In the genomic region with DNA sequence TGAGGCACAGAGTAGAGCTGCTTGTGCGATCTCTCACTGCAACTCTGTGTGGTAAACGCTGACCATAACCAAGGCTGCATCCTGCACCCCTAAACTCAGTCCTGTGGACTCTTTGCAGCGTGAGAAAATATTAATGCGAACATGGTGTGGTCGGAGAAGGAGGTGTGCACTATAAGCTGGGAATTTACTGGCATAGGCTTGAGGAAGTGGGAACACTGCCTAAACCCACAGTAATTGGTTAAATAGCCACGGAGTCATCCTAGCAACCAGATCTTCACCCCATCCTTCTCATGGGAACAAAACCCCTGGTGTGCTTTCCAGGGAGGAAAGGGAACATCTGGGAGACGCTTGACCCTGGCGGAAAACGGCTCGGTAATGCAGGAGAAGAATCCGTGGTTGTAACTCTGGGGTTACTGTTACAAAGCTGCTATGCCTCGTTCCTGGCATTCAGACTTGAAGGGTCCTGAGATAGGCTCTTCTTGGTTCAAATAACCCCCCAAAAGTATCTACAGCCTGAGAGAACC, we compare ENCODE assay signal across 16 mouse cellular contexts. TPM values are rescaled to one million over a fixed set of nuclear protein-coding genes. Genes with fewer than 3 reads are reported as not detected.
DNase-seq lines count a peak whose midpoint lies in the region; ATAC-seq lines count a peak whose summit lies in the region.
"Had no signal": no experiment of that assay in that cellular context is flagged by ENCODE, and none has a peak within 500 bp of the region (broad histone marks: within the 10 kb centered on the region; RNA-seq: fewer than 3 reads in every experiment).

No protein-coding gene starts in this region.

- no peaks in the 10 kb centered on the region for H3K9me3 ChIP-seq in heart, embryonic 15.5 days (replicated peaks)
- no peaks in the 10 kb centered on the region for H3K9me3 ChIP-seq in lung, embryonic 15.5 days
- H3K9me3 ChIP-seq in stomach, embryonic 15.5 days, result no peaks in the 10 kb centered on the region
- H3K9me3 ChIP-seq: embryonic facial prominence, embryonic 12.5 days; forebrain, embryonic 13.5 days; G1E; hindbrain, embryonic 12.5 days; midbrain, embryonic 12.5 days; neural tube, embryonic 12.5 days had no signal

- no peak overlapping the region for H3K9ac ChIP-seq in heart, embryonic 15.5 days
- no peak overlapping the region for H3K9ac ChIP-seq in lung, embryonic 15.5 days
- H3K9ac ChIP-seq in stomach, embryonic 15.5 days, result no peak overlapping the region
- H3K9ac ChIP-seq: embryonic facial prominence, embryonic 12.5 days; forebrain, embryonic 13.5 days; hindbrain, embryonic 12.5 days; midbrain, embryonic 12.5 days; neural tube, embryonic 12.5 days had no signal

- H3K4me2 ChIP-seq in heart, embryonic 15.5 days, result no peak overlapping the region
- no peak overlapping the region for H3K4me2 ChIP-seq in lung, embryonic 15.5 days
- no peak overlapping the region for H3K4me2 ChIP-seq in stomach, embryonic 15.5 days
- H3K4me2 ChIP-seq: embryonic facial prominence, embryonic 12.5 days; forebrain, embryonic 13.5 days; heart, embryonic 11.5 days; hindbrain, embryonic 12.5 days; midbrain, embryonic 12.5 days; neural tube, embryonic 12.5 days had no signal

- H3K27ac ChIP-seq in heart, embryonic 15.5 days, result peak overlapping the region; percentile 47
- peak overlapping the region; percentile 73 for H3K27ac ChIP-seq in lung, embryonic 15.5 days
- peak overlapping the region; percentile 85 for H3K27ac ChIP-seq in stomach, embryonic 15.5 days
- H3K27ac ChIP-seq: embryonic facial prominence, embryonic 12.5 days; forebrain, embryonic 13.5 days; hindbrain, embryonic 12.5 days; midbrain, embryonic 12.5 days; neural tube, embryonic 12.5 days had no signal

- no peak for DNase-seq in heart, postnatal 10 days
- no peak for DNase-seq in lung, postnatal 4 days
- DNase-seq in fibroblast of lung, adult 2 months (ENCODE audit: low read depth), result peak; percentile 82
- DNase-seq in liver, result no peak
- DNase-seq in urinary bladder, postnatal 10 days (ENCODE audit: low spot score), result no peak
- DNase-seq: cerebellum, postnatal 36 days had no signal

- no peaks in the 10 kb centered on the region for H3K27me3 ChIP-seq in heart, embryonic 15.5 days
- no peaks in the 10 kb centered on the region for H3K27me3 ChIP-seq in lung, embryonic 15.5 days
- H3K27me3 ChIP-seq in stomach, embryonic 15.5 days (replicated peaks), result no peaks in the 10 kb centered on the region
- H3K27me3 ChIP-seq: embryonic facial prominence, embryonic 12.5 days; forebrain, embryonic 13.5 days; hindbrain, embryonic 12.5 days; midbrain, embryonic 12.5 days; neural tube, embryonic 12.5 days had no signal

- no peaks in the 10 kb centered on the region for H3K36me3 ChIP-seq in heart, embryonic 15.5 days
- H3K36me3 ChIP-seq in lung, embryonic 15.5 days, result no peaks in the 10 kb centered on the region
- no peaks in the 10 kb centered on the region for H3K36me3 ChIP-seq in stomach, embryonic 15.5 days
- H3K36me3 ChIP-seq: embryonic facial prominence, embryonic 12.5 days; G1E; hindbrain, embryonic 12.5 days; midbrain, embryonic 12.5 days; neural tube, embryonic 12.5 days had no signal

- peaks cover 28% of the 10 kb centered on the region for H3K4me1 ChIP-seq in heart, embryonic 15.5 days (replicated peaks)
- H3K4me1 ChIP-seq in lung, embryonic 15.5 days, result peaks cover 38% of the 10 kb centered on the region
- H3K4me1 ChIP-seq in stomach, embryonic 15.5 days, result peaks cover 28% of the 10 kb centered on the region
- H3K4me1 ChIP-seq: forebrain, embryonic 13.5 days; midbrain, embryonic 12.5 days; neural tube, embryonic 12.5 days had no signal

- intact Hi-C loops in heart, postnatal 10 days (cut with DNase I), result no loop called here

- 67% methylated on average over 12 of the region's 12 CpGs for WGBS in heart, embryonic 15.5 days
- WGBS in lung, embryonic 15.5 days, result 53% methylated on average over 12 of the region's 12 CpGs
- 41% methylated on average over 12 of the region's 12 CpGs for whole genome bisulfite sequencing in stomach, embryonic 15.5 days

- no peak overlapping the region for H3K4me3 ChIP-seq in heart, embryonic 15.5 days
- no peak overlapping the region for H3K4me3 ChIP-seq in lung, embryonic 15.5 days
- no peak overlapping the region for H3K4me3 ChIP-seq in stomach, embryonic 15.5 days (replicated peaks)
- H3K4me3 ChIP-seq: embryonic facial prominence, embryonic 12.5 days; forebrain, embryonic 13.5 days; hindbrain, embryonic 12.5 days; midbrain, embryonic 12.5 days; neural tube, embryonic 12.5 days had no signal

- ATAC-seq in heart, embryonic 15.5 days (replicated peaks; ENCODE audit: insufficient number of reproducible peaks, insufficient read depth, low FRiP score, low read depth), result 0 out of 2 replicates have a peak, but pooled peaks have one; percentile 14
- ATAC-seq in lung, embryonic 15.5 days (ENCODE audit: borderline replicate concordance, extremely low read depth, low FRiP score, low TSS enrichment), result peak; percentile 5; the same call in 1 of the 2 replicates
- 0 out of 2 replicates have a peak, but pooled peaks have one; percentile 8 for ATAC-seq in stomach, embryonic 15.5 days (ENCODE audit: insufficient read depth, low FRiP score, low read depth)
- ATAC-seq: forebrain, embryonic 13.5 days had no signal

RNA-seq across cellular contexts. Expression of a gene that starts 18.6 kb away (rescaled TPM):
- polyA plus RNA-seq in heart, embryonic 15.5 days (2015; fragmentation: Nextera tagmentation; extraction: Ambion mirVana), result 22.4 and 26.8 TPM in 2 replicates
- 10 to 100 TPM; 51.8 to 60.1 TPM for total RNA-seq in heart, postnatal 10 days (2021)
- polyA plus RNA-seq in lung, embryonic 15.5 days (2015; fragmentation: Nextera tagmentation; extraction: Ambion mirVana), result 21.4 and 22.4 TPM in 2 replicates
- polyA plus RNA-seq in stomach, embryonic 15.5 days (2015; fragmentation: Nextera tagmentation; extraction: Ambion mirVana), result 25.7 and 26.9 TPM in 2 replicates
- polyA plus RNA-seq: G1E had no signal

RNA-seq across cellular contexts. Expression of a gene that starts 54.5 kb away (rescaled TPM):
- polyA plus RNA-seq in heart, embryonic 15.5 days (2015; fragmentation: Nextera tagmentation; extraction: Ambion mirVana), result 27.0 and 31.6 TPM in 2 replicates
- total RNA-seq in heart, postnatal 10 days (2021), result 10 to 100 TPM; 76.4 to 83.4 TPM
- 23.3 and 26.1 TPM in 2 replicates for polyA plus RNA-seq in lung, embryonic 15.5 days (2015; fragmentation: Nextera tagmentation; extraction: Ambion mirVana)
- 44.6 and 46.8 TPM in 2 replicates for polyA plus RNA-seq in stomach, embryonic 15.5 days (2015; fragmentation: Nextera tagmentation; extraction: Ambion mirVana)
